ENCODE assay signal across 34 mouse cellular contexts in the genomic region with DNA sequence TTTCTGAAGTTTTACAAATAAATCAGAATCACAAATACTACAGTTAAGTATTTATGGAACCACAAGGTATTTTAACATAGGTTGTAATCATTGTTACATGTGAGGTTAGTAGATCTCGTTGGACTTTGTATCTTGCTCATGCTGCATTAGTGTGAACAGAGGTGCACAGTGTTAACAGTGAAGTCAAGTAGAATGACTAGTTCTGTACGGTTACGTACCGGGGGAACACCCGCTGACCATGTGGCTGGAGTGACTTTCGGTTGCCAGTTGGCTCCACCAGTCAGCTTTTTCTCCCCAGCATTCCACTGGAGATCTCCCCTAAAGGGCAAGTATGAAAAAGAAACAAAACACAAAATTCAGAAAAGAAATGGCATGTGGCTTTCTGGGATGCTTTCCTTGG. TPM values are rescaled to one million over a fixed set of nuclear protein-coding genes. Genes with fewer than 3 reads are reported as not detected.
"Had no signal": no experiment of that assay in that cellular context is flagged by ENCODE, and none has a peak within 500 bp of the region (broad histone marks: within the 10 kb centered on the region; RNA-seq: fewer than 3 reads in every experiment).

No protein-coding gene starts in this region.

- H3K9me3 ChIP-seq: heart, embryonic 10.5 days; heart, embryonic 12.5 days; heart, embryonic 13.5 days; heart, embryonic 15.5 days; hindbrain, embryonic 10.5 days; hindbrain, embryonic 12.5 days; hindbrain, embryonic 13.5 days; hindbrain, embryonic 15.5 days; kidney, embryonic 15.5 days had no signal

- H3K9ac ChIP-seq: heart, embryonic 12.5 days; heart, embryonic 13.5 days; heart, embryonic 15.5 days; hindbrain, embryonic 12.5 days; hindbrain, embryonic 13.5 days; hindbrain, embryonic 14.5 days; hindbrain, embryonic 15.5 days; kidney, embryonic 15.5 days had no signal

- H3K4me2 ChIP-seq: heart, embryonic 11.5 days; heart, embryonic 12.5 days; heart, embryonic 13.5 days; heart, embryonic 15.5 days; hindbrain, embryonic 12.5 days; hindbrain, embryonic 13.5 days; hindbrain, embryonic 14.5 days; hindbrain, embryonic 15.5 days; kidney, embryonic 15.5 days had no signal

- H3K36me3 ChIP-seq: hindbrain, embryonic 10.5 days had no signal

- H3K27ac ChIP-seq: heart, adult 2 months; heart, embryonic 10.5 days; heart, embryonic 13.5 days; heart, embryonic 15.5 days; hindbrain, embryonic 10.5 days; hindbrain, embryonic 12.5 days; hindbrain, embryonic 13.5 days; hindbrain, embryonic 14.5 days; hindbrain, embryonic 15.5 days; hindbrain, postnatal 0 days; kidney, embryonic 15.5 days; kidney, postnatal 0 days; layer of hippocampus, adult 2 months had no signal

- H3K27me3 ChIP-seq: heart, embryonic 12.5 days; heart, embryonic 13.5 days; heart, embryonic 15.5 days; hindbrain, embryonic 12.5 days; hindbrain, embryonic 13.5 days; hindbrain, embryonic 15.5 days; kidney, embryonic 15.5 days had no signal

- H3K4me3 ChIP-seq: heart, adult 2 months; heart, embryonic 10.5 days; heart, embryonic 12.5 days; heart, embryonic 13.5 days; heart, embryonic 15.5 days; hindbrain, embryonic 10.5 days; hindbrain, embryonic 12.5 days; hindbrain, embryonic 13.5 days; hindbrain, embryonic 15.5 days; kidney, embryonic 15.5 days; layer of hippocampus, adult 2 months had no signal

- ATAC-seq: hindbrain, embryonic 16.5 days; hindbrain, postnatal 0 days; inflammation-experienced regulatory T-cells, adult 6 months had no signal

- H3K4me1 ChIP-seq: hindbrain, embryonic 10.5 days; hindbrain, embryonic 12.5 days; hindbrain, embryonic 13.5 days; hindbrain, embryonic 15.5 days; kidney, embryonic 15.5 days had no signal

- DNase-seq: heart, adult 2 months; heart, postnatal 10 days; heart, postnatal 14 days; heart, postnatal 36 days; heart, postnatal 4 days; kidney, adult 11 months; kidney, adult 18-20 months; kidney, adult 2 months; kidney, adult 8-10 months; kidney, adult 9 months; kidney, postnatal 10 days; kidney, postnatal 14 days; kidney, postnatal 25 days; kidney, postnatal 36 days; kidney, postnatal 4 days; layer of hippocampus, adult 9-11 months; layer of hippocampus, postnatal 36 days had no signal

RNA-seq across cellular contexts. Expression of a gene that starts 31.9 kb away (rescaled TPM):
- total RNA-seq: hematopoietic stem cell, adult 5-6 weeks had no signal
- polyA plus RNA-seq: inflammation-experienced regulatory T-cells, adult 6 months had no signal
